Mouse (Mus musculus) kidney, adult 2 months (tissue): ENCODE data around the gene Ptn. TPM values are rescaled to one million over a fixed set of nuclear protein-coding genes. Genes with fewer than 3 reads are reported as not detected.

Experiments used
- DNase-seq: peaks from one replicate; pipeline ENCODE4 v3.0.0; 2021
- H3K27ac ChIP-seq: fragments of 200-500 bp; 2 replicates; pipeline ENCODE4 v1.5.1; 2012; ENCODE audit warnings: low read depth, low read length, control low read depth, inconsistent platforms; ENCODE audit not compliant: insufficient read depth
- H3K27me3 ChIP-seq: fragments of 200-500 bp; replicated peaks from 2 replicates; pipeline ENCODE4 v1.6.1; 2012; ENCODE audit warnings: mild to moderate bottlenecking, moderate library complexity, low read length, inconsistent platforms; ENCODE audit not compliant: control insufficient read depth, insufficient read depth
- H3K36me3 ChIP-seq: fragments of 200-500 bp; 2 replicates; pipeline ENCODE4 v1.6.1; 2012; ENCODE audit warnings: mild to moderate bottlenecking, moderate library complexity, low read length, inconsistent platforms; ENCODE audit not compliant: control insufficient read depth, insufficient read depth
- H3K4me1 ChIP-seq: fragments of 200-500 bp; 2 replicates; pipeline ENCODE4 v1.6.1; 2011; ENCODE audit warnings: low read length; ENCODE audit not compliant: control insufficient read depth, insufficient read depth
- H3K4me3 ChIP-seq: fragments of 200-500 bp; 2 replicates; pipeline ENCODE4 v1.5.1; 2011; ENCODE audit warnings: mild to moderate bottlenecking, low read depth, low read length, control low read depth; ENCODE audit not compliant: insufficient read depth
- CTCF ChIP-seq: fragments of 200-500 bp; conservative IDR thresholded peaks from 2 replicates; pipeline ENCODE4 v1.5.1; 2011; ENCODE audit warnings: low read depth, mild to moderate bottlenecking, control low read depth, low read length, moderate library complexity, mixed read lengths; ENCODE audit not compliant: insufficient read depth, insufficient read length
- POLR2A ChIP-seq: fragments of 200-500 bp; IDR thresholded peaks from one replicate; pipeline ENCODE4 v1.6.1; 2011; ENCODE audit warnings: low read depth, low read length, control low read depth
- WGBS: fragments of 180-500 bp; shearing (Covaris S2); methylation state at CpG from one replicate; pipeline ENCODE4 v1.1.7; 2018; 5-methylcytosine and 5-hydroxymethylcytosine counted together
- polyA plus RNA-seq: library from polyadenylated mRNA; depleted of rRNA; stranded (reverse); fragments of >200 nt; gene quantifications from 2 replicates; pipeline ENCODE4 v1.2.3, GENCODE M21; 2012

Gene Ptn
- polyA plus RNA-seq, 1 experiment: 1.6 TPM

GRCm38 (mm10) chr6:36842101-36842922, 32.3 kb upstream of the Ptn start:
- no peak for DNase-seq
- Histone ChIP-seq H3K27ac (no peak overlapping the region), H3K36me3 (no peaks in the 10 kb centered on the region), H3K27me3 (no peaks in the 10 kb centered on the region), H3K4me3 (no peak overlapping the region), H3K4me1 (no peaks in the 10 kb centered on the region)
- no peak for TF ChIP-seq CTCF
- 61% methylated on average over 5 of the region's 5 CpGs for WGBS

DNA sequence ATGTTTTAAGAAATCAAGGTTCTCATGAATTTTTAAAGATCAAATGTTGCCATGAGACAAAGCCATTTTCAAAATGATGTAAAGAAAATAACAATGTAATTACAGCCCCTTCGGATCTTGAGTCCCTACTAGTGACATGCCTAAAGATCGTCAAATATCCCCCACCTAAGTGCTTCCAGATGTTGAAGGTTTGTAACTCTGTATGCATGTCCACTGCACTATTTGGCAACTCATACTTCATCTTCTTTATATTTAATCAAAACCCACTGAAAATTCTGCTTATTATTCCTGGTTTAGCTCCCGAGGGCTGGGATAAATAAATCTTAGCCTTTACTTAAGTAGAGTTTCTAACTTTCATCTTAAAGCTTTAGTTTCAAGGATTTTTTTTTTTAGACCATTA, 31.7 kb upstream of the Ptn start:
- WGBS: 73% methylated on average over 3 of the region's 3 CpGs

GRCm38 (mm10) chr6:36841174-36841573, 31.2 kb upstream of the Ptn start:
- Histone ChIP-seq H3K36me3 (no peaks in the 10 kb centered on the region), H3K4me1 (no peaks in the 10 kb centered on the region), H3K27me3 (no peaks in the 10 kb centered on the region), H3K27ac (no peak overlapping the region), H3K4me3 (no peak overlapping the region)
- DNase-seq: no peak
- TF ChIP-seq POLR2A: no peak
- TF ChIP-seq CTCF: no peak

More for the DNA sequence above, 31.7 kb upstream of the Ptn start:
- Histone ChIP-seq H3K4me1 (no peaks in the 10 kb centered on the region), H3K27ac (no peak overlapping the region), H3K4me3 (no peak overlapping the region), H3K27me3 (no peaks in the 10 kb centered on the region), H3K36me3 (no peaks in the 10 kb centered on the region)
- no peak for DNase-seq
- TF ChIP-seq CTCF (no peak), POLR2A (no peak)

DNA sequence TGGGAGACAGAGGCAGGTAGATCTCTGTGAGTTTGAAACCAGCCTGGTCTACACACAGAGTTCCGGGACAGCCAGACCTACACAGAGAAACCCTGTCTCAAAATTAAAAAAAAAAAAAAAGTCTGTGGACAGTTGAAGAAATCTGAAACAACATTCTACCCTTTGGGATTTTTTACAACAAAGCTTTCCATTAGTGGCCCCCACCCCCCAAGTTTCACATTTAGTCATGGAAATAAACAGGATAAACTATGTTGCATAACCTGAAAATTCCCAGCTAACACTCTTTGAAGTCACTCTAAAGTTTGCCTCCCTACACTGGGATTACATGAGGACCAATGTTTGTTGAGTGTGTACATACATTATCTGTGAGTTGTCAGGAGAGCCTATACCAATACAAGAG, 28.7 kb upstream of the Ptn start:
- no peak for DNase-seq
- no peak overlapping the region for H3K4me3 ChIP-seq
- 95% methylated on average over 1 of the region's 1 CpGs for WGBS
- no peaks in the 10 kb centered on the region for H3K27me3 ChIP-seq
- TF ChIP-seq CTCF (no peak), POLR2A (no peak)
- no peaks in the 10 kb centered on the region for H3K36me3 ChIP-seq
- H3K27ac ChIP-seq: no peak overlapping the region
- no peaks in the 10 kb centered on the region for H3K4me1 ChIP-seq

DNA sequence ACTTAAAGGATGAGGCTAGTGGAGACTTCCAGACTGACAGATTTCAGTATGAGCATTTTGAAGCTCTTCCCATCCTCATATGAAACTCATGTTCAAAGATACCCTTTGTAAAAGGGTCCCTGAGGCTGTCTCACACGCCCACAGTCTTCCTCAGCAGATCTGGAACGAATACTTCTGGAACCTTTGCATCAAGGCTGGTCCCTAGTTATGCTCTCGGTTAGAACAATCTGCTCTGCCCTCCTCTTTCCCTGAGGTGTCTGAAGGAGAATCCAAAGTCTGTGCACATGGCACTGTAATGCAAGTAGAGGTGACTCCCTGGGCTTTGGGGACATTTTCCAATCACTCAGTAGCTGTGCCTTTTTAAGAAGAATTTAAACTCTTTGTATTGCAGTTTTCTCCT, 25.3 kb upstream of the Ptn start:
- TF ChIP-seq POLR2A (no peak), CTCF (no peak)
- H3K36me3 ChIP-seq: no peaks in the 10 kb centered on the region
- no peak overlapping the region for H3K27ac ChIP-seq
- no peaks in the 10 kb centered on the region for H3K4me1 ChIP-seq
- no peak for DNase-seq
- WGBS: 85% methylated on average over 3 of the region's 3 CpGs
- no peaks in the 10 kb centered on the region for H3K27me3 ChIP-seq
- no peak overlapping the region for H3K4me3 ChIP-seq

DNA sequence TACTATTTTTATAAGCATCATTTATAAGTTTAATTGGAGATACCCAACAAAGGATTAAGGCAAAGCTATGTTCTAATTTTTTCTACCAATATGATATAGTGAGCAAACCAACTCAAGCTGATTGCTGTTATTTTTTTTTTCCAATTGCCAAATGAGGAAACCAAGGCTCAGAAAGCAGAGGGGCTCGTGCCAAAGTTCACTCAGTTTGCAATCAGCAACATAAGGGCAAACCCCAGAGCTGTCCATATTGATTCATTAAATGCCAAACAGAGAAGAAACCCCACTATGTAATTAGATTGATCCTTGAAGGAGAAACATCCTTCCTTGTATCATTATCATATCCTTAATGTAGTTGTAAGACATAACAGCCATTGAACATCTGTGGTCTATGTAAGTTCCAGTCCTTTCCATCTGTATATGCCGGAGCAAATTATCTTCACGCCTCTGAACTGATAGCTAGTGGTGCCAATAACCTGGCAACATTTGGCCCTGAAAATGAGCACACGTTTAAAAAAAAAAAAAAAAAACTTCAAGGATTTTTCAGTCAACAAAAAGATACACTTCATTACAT, 24.8 kb upstream of the Ptn start:
- Histone ChIP-seq H3K36me3 (no peaks in the 10 kb centered on the region), H3K27ac (no peak overlapping the region), H3K4me1 (no peaks in the 10 kb centered on the region), H3K27me3 (no peaks in the 10 kb centered on the region), H3K4me3 (no peak overlapping the region)
- TF ChIP-seq POLR2A (no peak), CTCF (no peak)
- WGBS: 92% methylated on average over 4 of the region's 4 CpGs
- no peak for DNase-seq

DNA sequence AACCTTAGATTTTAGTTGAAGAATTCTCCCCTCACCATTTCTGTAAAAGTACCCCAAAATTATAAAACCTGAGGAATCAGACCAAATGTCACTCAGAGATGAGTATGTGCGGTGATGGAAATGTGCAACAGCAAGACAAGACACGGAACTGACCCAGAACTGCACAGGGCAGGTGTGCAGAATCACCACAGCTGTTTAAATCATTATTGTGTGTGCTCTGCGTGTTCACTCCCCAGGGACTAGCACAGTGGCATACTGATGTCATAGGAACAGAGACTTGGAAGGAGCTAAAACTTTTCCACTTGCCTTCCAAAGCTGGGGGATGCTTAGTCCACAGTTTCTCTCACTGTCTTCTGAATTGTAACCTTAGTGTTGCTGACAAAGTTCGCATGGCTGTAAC, 22.7 kb upstream of the Ptn start:
- Histone ChIP-seq H3K27me3 (no peaks in the 10 kb centered on the region), H3K4me3 (no peak overlapping the region), H3K36me3 (no peaks in the 10 kb centered on the region), H3K4me1 (no peaks in the 10 kb centered on the region), H3K27ac (no peak overlapping the region)
- 75% methylated on average over 4 of the region's 4 CpGs for WGBS
- TF ChIP-seq CTCF (no peak), POLR2A (no peak)
- DNase-seq: no peak
